Mouse (Mus musculus): ENCODE measurements around the gene Sult4a1.

Sult4a1 gene

DNA sequence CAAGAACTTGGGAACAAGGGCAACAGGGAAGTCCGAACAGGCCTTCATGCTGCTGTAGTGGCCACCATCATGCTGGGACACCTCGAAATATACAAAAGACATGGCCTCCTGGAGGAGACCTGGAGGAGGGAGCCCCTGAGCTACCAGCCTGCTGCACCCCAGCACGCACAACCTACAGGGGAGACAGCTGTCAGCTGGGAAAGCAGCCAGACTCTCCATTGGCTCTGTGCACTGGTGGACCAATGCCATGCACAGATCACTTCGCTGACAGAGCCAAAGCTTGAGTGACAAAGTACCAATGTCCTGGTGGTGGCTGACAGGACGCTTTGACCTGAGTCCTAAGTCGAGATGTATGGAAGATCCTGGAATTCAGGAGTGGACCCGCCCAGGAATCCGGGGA is 9.5 kb downstream of the Sult4a1 start:
- CTCF ChIA-PET, result no interaction called here

DNA sequence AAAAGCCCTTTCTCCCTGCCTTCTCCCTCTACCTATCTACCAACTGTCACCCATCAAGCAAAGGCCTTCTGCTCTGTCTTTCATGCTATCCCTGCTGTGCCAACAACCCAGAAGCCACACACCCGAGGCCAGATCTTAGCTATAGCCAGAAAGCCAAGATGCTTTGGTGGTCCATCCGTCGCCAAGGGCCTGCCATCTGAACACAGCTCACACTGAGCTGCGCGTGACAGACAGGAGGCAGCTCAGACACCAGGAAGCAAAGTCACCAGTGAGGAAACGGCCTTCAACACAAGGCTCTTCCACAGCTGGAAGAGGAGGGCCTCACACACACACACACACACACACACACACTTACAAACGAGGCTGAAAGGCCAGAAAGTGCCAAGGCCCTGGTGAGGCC is 10.6 kb downstream of the Sult4a1 start:
- CTCF ChIA-PET, result no interaction called here

GRCm38 (mm10) chr15:84086775-84087174 is 18.8 kb downstream of the Sult4a1 start:
- CTCF ChIA-PET, result no interaction called here

GRCm38 (mm10) chr15:84086364-84086763 is 19.2 kb downstream of the Sult4a1 start:
- CTCF ChIA-PET, result no interaction called here

DNA sequence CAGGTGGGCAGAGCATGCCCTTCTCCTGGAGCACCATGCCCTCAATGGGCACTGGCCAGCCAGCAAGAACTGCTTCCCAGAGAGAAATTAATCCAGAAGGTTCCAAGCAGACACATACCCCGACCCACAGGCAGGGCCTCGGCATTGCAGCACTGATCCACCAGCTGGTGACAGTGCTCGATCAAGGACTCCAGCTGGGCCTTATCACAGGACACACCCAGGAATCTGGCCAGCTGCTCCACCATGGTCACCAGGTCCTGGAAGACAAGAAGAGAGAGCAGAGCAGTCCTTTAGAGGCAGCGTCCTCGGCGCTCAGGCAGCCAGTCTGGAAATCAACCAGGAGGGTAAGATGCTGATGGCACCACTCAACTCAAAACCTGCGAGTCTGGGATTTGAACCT is 25.5 kb downstream of the Sult4a1 start:
- CTCF ChIA-PET, result no interaction called here

DNA sequence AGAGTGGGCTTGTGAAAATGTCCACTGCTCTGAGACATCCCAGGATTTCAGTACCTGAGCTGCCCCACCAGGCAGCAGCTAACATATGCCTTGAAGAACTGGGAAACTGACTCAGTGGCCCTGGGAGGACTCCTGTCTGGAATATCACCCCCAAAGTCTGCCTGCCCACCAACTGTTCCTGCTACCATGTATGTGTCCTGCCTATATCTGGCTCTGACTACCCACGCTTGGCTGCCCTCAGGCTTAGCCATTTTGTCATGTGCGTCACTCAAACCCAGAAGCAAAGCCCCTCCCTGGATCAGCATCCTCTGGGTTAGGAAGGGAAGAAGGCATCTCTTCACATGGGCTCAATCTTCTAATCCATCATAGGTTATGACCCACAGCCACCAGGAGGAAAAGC is 26.0 kb downstream of the Sult4a1 start:
- CTCF ChIA-PET, result no interaction called here

DNA sequence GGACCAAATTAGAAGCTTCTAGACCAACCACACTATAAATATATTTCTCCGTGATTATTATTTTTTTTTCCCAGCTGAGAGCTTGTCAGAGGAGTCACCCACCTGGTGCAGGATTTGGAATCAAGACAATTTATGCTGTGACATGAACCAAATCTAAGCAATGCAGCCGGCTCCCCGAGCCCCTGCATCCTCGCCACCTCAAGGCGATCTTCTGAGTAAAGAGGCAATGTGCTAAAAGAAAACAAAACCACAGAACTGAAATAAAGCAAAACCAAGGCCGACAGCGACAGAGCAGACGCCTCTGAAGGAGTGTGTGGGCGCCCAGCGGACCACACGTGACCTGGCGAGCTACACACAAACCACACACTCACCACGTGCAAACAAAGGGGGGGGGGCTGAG is 26.9 kb downstream of the Sult4a1 start:
- CTCF ChIA-PET, result interaction anchor here (0.6 kb wide), 1 partner anchor 12 kb away, joined by 5 read pairs; no protein-coding TSS in a partner anchor

GRCm38 (mm10) chr15:84077151-84077550 is 28.4 kb downstream of the Sult4a1 start:
- CTCF ChIA-PET, result no interaction called here

DNA sequence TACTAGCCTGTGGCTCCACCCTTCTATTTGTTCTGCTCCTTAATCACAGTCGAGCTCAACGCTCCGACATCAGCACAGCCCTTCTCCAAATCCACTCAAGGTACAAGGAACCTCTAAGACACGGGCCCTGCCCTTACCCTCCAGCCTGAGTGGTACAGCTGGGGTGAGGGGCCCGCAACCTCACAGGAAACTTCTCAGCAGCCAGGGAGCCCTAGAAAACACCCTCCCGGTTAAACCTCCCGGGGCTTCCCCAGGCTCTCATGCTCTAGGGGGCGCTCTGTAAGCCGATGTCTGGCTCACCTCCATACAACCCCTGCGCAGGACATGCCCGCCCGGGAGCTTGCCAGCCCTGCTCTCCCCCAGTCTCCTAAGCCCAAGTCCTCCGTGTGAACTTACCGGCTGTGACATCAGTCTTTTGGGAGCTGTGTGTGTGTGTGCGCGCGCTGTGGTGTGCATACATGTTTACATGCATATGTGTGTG is 30.8 kb downstream of the Sult4a1 start:
- CTCF ChIA-PET, result no interaction called here

- CTCF ChIA-PET, result no interaction called here
Measured at GRCm38 (mm10) chr15:84073911-84074704, 31.4 kb downstream of the Sult4a1 start.

GRCm38 (mm10) chr15:84073058-84073457 is 32.5 kb downstream of the Sult4a1 start:
- CTCF ChIA-PET, result no interaction called here

DNA sequence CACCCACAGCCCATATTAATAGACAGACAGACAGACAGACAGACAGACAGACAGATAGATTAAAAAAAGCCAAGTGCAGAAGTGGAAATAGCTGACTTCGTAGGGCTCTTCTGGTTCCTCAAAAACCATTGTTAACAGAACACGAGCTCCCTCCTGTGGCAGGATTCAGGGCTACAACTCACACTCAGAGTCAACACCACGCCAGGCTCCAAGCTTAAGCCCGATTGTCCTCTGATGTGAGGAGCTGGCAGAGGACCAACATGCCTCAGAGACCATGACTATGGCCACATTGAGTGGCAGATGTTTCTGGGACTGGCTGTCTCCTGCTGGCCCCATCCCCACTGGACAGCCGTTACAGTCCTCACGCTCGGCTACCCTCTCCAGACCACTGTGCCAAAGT is 33.3 kb downstream of the Sult4a1 start:
- CTCF ChIA-PET, result no interaction called here

DNA sequence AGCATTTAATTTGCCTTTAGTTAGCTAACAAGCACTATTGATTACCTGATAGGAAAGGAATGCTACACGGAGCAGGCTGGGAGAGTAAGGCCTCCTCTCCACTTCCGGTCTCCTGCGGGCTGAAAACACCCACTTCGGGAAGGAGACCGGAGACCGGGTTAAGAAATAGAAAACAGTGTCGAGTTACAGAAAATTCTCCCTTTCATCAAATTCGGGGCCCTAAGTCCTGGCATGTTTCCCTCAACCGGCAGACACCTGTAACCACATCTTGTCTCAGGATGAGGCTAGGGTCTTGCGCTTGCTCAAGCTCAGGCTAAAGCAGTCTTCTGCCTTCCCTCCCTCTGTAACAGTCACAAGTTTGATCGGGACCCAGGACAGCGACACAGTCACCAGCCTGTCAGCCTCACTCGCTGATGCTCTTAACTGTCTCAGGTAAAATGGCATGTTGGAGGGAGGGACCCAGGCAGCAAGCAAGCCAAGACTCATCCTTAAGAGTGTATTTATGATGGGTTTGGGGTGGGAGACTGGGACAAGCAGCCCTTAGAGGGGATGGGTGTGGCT is 35.4 kb downstream of the Sult4a1 start:
- CTCF ChIA-PET, result interaction anchor here (0.7 kb wide), 1 partner anchor 196 kb away, joined by 6 read pairs; no protein-coding TSS in a partner anchor

DNA sequence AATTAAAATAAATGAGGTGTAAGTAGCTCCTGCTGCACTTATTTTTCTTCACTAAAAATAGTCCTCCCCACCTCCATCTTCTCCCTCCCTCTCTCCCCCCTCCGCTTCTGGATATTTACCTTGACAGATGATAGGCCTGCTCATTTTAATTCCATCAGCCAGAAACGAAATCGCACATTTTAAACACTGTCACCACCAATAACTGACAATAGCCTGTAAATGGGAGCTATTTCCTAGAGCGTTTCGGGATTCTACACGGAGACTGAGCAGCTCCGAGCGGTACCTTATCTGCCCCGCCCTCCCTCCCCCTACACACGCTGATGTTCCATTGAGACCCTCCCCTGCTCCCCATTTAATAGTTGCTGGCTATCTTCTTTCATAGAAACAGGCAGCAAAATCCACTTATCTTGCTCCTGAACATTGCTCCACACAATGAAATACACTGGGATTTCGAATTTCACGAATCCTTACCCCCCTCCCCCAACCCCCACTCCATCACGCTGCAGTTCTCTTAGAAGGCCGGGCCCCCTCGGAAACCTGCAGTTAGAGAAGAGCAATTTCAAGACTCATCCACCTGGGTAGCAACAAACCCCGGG is 36.0 kb downstream of the Sult4a1 start:
- CTCF ChIA-PET, result no interaction called here

GRCm38 (mm10) chr15:84065701-84066100 is 39.9 kb downstream of the Sult4a1 start:
- CTCF ChIA-PET, result no interaction called here

- CTCF ChIA-PET, result no interaction called here
Measured at GRCm38 (mm10) chr15:84065140-84065539, 40.4 kb downstream of the Sult4a1 start, which contains the start of gene Efcab6. Gene Efcab6, minus strand, starts transcription at chr15:84065379.

GRCm38 (mm10) chr15:84058841-84059240 is 46.7 kb downstream of the Sult4a1 start:
- CTCF ChIA-PET, result no interaction called here

DNA sequence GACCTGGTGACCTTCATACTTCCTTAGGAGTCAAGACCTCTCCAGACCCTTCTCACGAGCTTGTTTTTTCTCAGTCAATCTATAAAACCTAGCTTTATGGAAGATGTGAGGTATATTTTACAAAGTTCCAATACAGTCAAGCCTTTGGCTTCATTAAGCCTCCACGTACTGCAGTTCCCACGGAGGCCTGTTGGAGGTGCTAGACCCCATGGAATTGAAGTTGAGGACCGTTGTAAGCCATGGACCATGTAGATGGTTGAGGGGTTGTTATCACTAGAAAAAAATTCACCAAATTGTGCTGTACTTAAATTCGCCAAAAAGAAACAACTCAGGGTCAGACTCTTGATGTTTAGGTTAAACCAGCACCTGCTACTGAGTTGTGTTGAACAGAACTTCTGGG is 49.5 kb downstream of the Sult4a1 start:
- CTCF ChIA-PET, result interaction anchor here (0.6 kb wide), 1 partner anchor 1077 kb away, joined by 3 read pairs; no protein-coding TSS in a partner anchor

GRCm38 (mm10) chr15:84053859-84054258 is 51.7 kb downstream of the Sult4a1 start:
- CTCF ChIA-PET, result no interaction called here

- CTCF ChIA-PET, result no interaction called here
Measured at GRCm38 (mm10) chr15:84053240-84053639, 52.3 kb downstream of the Sult4a1 start.

- CTCF ChIA-PET, result no interaction called here
Measured at GRCm38 (mm10) chr15:84052390-84052789, 53.2 kb downstream of the Sult4a1 start.

DNA sequence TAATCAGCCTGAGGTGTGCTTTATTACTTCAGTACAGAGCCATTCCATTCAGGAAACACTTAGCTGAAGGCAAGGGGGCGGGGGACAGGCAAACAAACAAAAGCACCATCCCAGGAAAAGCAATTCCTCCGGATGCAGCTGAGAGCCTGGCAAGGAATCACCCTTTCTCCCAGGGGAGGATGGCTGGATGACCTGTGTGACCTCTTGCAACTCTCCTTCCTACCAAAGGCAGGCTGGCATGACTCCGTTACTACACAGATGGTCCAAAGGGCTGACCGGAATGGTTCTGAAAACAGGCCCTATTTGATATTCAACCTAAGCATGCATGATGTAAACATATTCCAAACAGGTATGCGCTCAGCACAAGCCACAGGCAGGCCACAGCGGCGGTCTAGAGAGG is 56.0 kb downstream of the Sult4a1 start:
- CTCF ChIA-PET, result no interaction called here

- CTCF ChIA-PET, result no interaction called here
Measured at GRCm38 (mm10) chr15:84045562-84045961, 60.0 kb downstream of the Sult4a1 start.

Measured in spleen, embryonic (tissue).